In genomic region chr4:135253239-135254039, GRCm38 (mm10) we compare ENCODE assay signal across 10 mouse cellular contexts. TPM values are rescaled to one million over a fixed set of nuclear protein-coding genes. Genes with fewer than 3 reads are reported as not detected.
DNase-seq lines count a peak whose midpoint lies in the region; ATAC-seq and TF ChIP-seq lines count a peak whose summit lies in the region.
"Had no signal": no experiment of that assay in that cellular context is flagged by ENCODE, and none has a peak within 500 bp of the region (broad histone marks: within the 10 kb centered on the region; RNA-seq: fewer than 3 reads in every experiment).

No protein-coding gene starts in this region.

- H3K27me3 ChIP-seq in kidney, embryonic 14.5 days (ENCODE audit: control insufficient read depth, insufficient read depth, low read length): no peaks in the 10 kb centered on the region
- no peaks in the 10 kb centered on the region for H3K27me3 ChIP-seq in heart, embryonic 13.5 days (replicated peaks)
- no peaks in the 10 kb centered on the region for H3K27me3 ChIP-seq in lung, postnatal 0 days (replicated peaks; ENCODE audit: insufficient read depth, low read length)
- H3K27me3 ChIP-seq: hindbrain, embryonic 13.5 days had no signal

- H3K4me3 ChIP-seq in kidney, embryonic 14.5 days (ENCODE audit: low read length): no peak overlapping the region
- H3K4me3 ChIP-seq in heart, embryonic 13.5 days: no peak overlapping the region
- no peak overlapping the region for H3K4me3 ChIP-seq in lung, postnatal 0 days (ENCODE audit: low read depth, low read length)
- H3K4me3 ChIP-seq: hindbrain, embryonic 13.5 days had no signal

- intact Hi-C loops in left cerebral cortex, postnatal 36 days (cut with DNase I): no loop called here

- no peaks in the 10 kb centered on the region; the same call in 1 of the 2 replicates for H3K36me3 ChIP-seq in kidney, embryonic 14.5 days (ENCODE audit: control insufficient read depth, insufficient read depth, low read length)
- peaks cover 23% of the 10 kb centered on the region for H3K36me3 ChIP-seq in heart, embryonic 13.5 days
- no peaks in the 10 kb centered on the region for H3K36me3 ChIP-seq in lung, postnatal 0 days (ENCODE audit: insufficient read depth, low read length)
- H3K36me3 ChIP-seq: hindbrain, embryonic 13.5 days had no signal

- H3K4me2 ChIP-seq in kidney, embryonic 14.5 days (replicated peaks; ENCODE audit: low read depth, low read length): no peak overlapping the region
- H3K4me2 ChIP-seq in heart, embryonic 13.5 days: 0 out of 2 replicates have a peak overlapping the region, but pooled peaks have one; percentile 56
- peak overlapping the region; percentile 0 for H3K4me2 ChIP-seq in lung, postnatal 0 days (replicated peaks; ENCODE audit: low read depth, low read length)
- H3K4me2 ChIP-seq: hindbrain, embryonic 13.5 days had no signal

- peak overlapping the region; percentile 91; the same call in 1 of the 2 replicates for H3K27ac ChIP-seq in kidney, embryonic 14.5 days (ENCODE audit: low read depth, low read length)
- H3K27ac ChIP-seq in heart, embryonic 13.5 days (replicated peaks): peak overlapping the region; percentile 98
- peak overlapping the region; percentile 93 for H3K27ac ChIP-seq in lung, postnatal 0 days (ENCODE audit: low read length)

- TF ChIP-seq CTCF in lung, postnatal 0 days (IDR thresholded peaks at IDR 0.05): no peak

- no peak for DNase-seq in kidney, postnatal 14 days
- DNase-seq in R1 (ENCODE audit: low read depth, low spot score): peak; percentile 50
- peak; percentile 72 for DNase-seq in lung, postnatal 0 days (ENCODE audit: low spot score)
- DNase-seq in left cerebral cortex, postnatal 36 days (ENCODE audit: low spot score in 2 of 2): no peak
- DNase-seq in frontal cortex, postnatal 25 days (ENCODE audit: low spot score in 2 of 2): no peak
- DNase-seq: cerebellum, adult 18-20 months; right cerebral cortex, postnatal 14 days had no signal

- peaks cover 32% of the 10 kb centered on the region for H3K4me1 ChIP-seq in kidney, embryonic 14.5 days (ENCODE audit: control insufficient read depth, insufficient read depth, low read length)
- H3K4me1 ChIP-seq in heart, embryonic 13.5 days: peaks cover 80% of the 10 kb centered on the region
- peaks cover 35% of the 10 kb centered on the region for H3K4me1 ChIP-seq in lung, postnatal 0 days (ENCODE audit: insufficient read depth, low read depth, low read length)

- WGBS in kidney, embryonic 14.5 days: 79% methylated on average over 12 of the region's 12 CpGs
- WGBS in heart, embryonic 13.5 days: 79% methylated on average over 12 of the region's 12 CpGs
- 67% methylated on average over 12 of the region's 12 CpGs for WGBS in lung, postnatal 0 days

- no peak for ATAC-seq in kidney, embryonic 14.5 days (ENCODE audit: low FRiP score, low TSS enrichment)
- ATAC-seq in heart, embryonic 13.5 days (ENCODE audit: extremely low read depth, insufficient number of reproducible peaks, low FRiP score, low TSS enrichment): no peak
- no peak; the same call in 1 of the 2 replicates for ATAC-seq in lung, postnatal 0 days

- H3K9ac ChIP-seq in kidney, embryonic 14.5 days (ENCODE audit: low read depth, low read length): no peak overlapping the region
- peak overlapping the region; percentile 75 for H3K9ac ChIP-seq in heart, embryonic 13.5 days
- H3K9ac ChIP-seq in lung, postnatal 0 days (replicated peaks; ENCODE audit: low read depth): no peak overlapping the region
- H3K9ac ChIP-seq: hindbrain, embryonic 13.5 days had no signal

- TF ChIP-seq EP300 in lung, postnatal 0 days (IDR thresholded peaks at IDR 0.05): no peak

- no peaks in the 10 kb centered on the region; the same call in 1 of the 2 replicates for H3K9me3 ChIP-seq in kidney, embryonic 14.5 days (ENCODE audit: control insufficient read depth, low read length)
- H3K9me3 ChIP-seq in heart, embryonic 13.5 days: peaks cover 6% of the 10 kb centered on the region; the same call in 1 of the 2 replicates
- H3K9me3 ChIP-seq in lung, postnatal 0 days (ENCODE audit: low read length): no peaks in the 10 kb centered on the region

RNA-seq across cellular contexts. Expression of gene Clic4, which starts 19.2 kb away (rescaled TPM):
- 68.5 and 132 TPM in 2 replicates for polyA plus RNA-seq in kidney, embryonic 14.5 days (2014; fragmentation: Nextera tagmentation; extraction: Ambion mirVana)
- 202 and 213 TPM in 2 replicates for polyA plus RNA-seq in heart, embryonic 13.5 days (2015; fragmentation: Nextera tagmentation; extraction: Ambion mirVana)
- polyA plus RNA-seq in lung, postnatal 0 days (2015; fragmentation: Nextera tagmentation; extraction: Ambion mirVana): 205 and 211 TPM in 2 replicates
- total RNA-seq in left cerebral cortex, postnatal 36 days (2021): 10 to 100 TPM; 33.8 to 36.2 TPM

Comparison
In these comparisons a context has a peak if more than half of its experiments do, and no peak if none do; other contexts are left out.
1. DNase-seq: peak in R1 (single experiment) and lung, postnatal 0 days (single experiment); none in kidney, postnatal 14 days (single experiment), left cerebral cortex, postnatal 36 days (0 of 2) and frontal cortex, postnatal 25 days (0 of 2).
2. Peak in every context shown above with its lines, with median percentiles within 50 percentile points of each other: H3K27ac ChIP-seq.